Mouse (Mus musculus): ENCODE measurements around the gene Atad5. TPM values are rescaled to one million over a fixed set of nuclear protein-coding genes. Genes with fewer than 3 reads are reported as not detected.

Gene Atad5
- polyA plus RNA-seq, 1 experiment: 0.18 TPM

DNA sequence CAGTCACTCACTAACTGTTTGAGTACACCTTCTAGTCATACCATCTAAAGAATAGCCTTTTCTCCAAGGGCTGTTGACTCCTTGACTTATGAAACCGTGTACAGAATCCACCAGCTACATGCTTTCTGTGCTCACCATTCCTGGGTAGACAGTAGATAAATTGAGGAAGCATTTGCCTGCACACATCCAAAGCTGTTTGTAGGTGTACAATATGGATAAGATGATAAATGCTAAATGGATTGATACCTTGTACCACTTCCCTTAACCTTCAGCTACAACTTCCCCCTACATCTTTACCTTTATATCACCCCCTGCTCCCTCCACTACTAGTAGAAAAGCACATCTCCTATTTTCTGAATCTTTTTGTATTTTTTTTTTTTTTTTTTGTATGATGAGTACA lies 15.2 kb downstream of the Atad5 start:
- Histone ChIP-seq H3K27ac (ENCODE audit: insufficient read depth, low read depth, low read length) (no peak overlapping the region), H3K4me1 (ENCODE audit: control insufficient read depth, insufficient read depth, insufficient read length, low read length) (no peaks in the 10 kb centered on the region), H3K4me3 (ENCODE audit: low read depth, low read length) (no peak overlapping the region), H3K27me3 (ENCODE audit: control insufficient read depth, insufficient read depth, low read length) (no peaks in the 10 kb centered on the region), H3K36me3 (ENCODE audit: control insufficient read depth, insufficient read depth, low read length) (peaks cover 5% of the 10 kb centered on the region; the same call in 1 of the 2 replicates)
- 91% methylated on average over 1 of the region's 1 CpGs for WGBS
- TF ChIP-seq POLR2A (IDR thresholded peaks at IDR 0.05; ENCODE audit: low read depth, low read length) (no peak), CTCF (IDR thresholded peaks at IDR 0.05; ENCODE audit: extremely low read depth, insufficient read length, insufficient replicate concordance, low read depth, low read length) (no peak)

- no peak overlapping the region for H3K27ac ChIP-seq (ENCODE audit: insufficient read depth, low read depth, low read length)
- 0 out of 2 replicates have a peak, but pooled peaks cover 3% of the 10 kb centered on the region for H3K4me1 ChIP-seq (ENCODE audit: control insufficient read depth, insufficient read depth, insufficient read length, low read length)
- WGBS: 83% methylated on average over 1 of the region's 1 CpGs
- H3K27me3 ChIP-seq (ENCODE audit: control insufficient read depth, insufficient read depth, low read length): no peaks in the 10 kb centered on the region
- H3K4me3 ChIP-seq (ENCODE audit: low read depth, low read length): no peak overlapping the region
- no peak for TF ChIP-seq CTCF (IDR thresholded peaks at IDR 0.05; ENCODE audit: extremely low read depth, insufficient read length, insufficient replicate concordance, low read depth, low read length)
- TF ChIP-seq POLR2A (IDR thresholded peaks at IDR 0.05; ENCODE audit: low read depth, low read length): no peak
- H3K36me3 ChIP-seq (ENCODE audit: control insufficient read depth, insufficient read depth, low read length): peaks cover 9% of the 10 kb centered on the region
Measured at GRCm38 (mm10) chr11:80116411-80116810, 27.2 kb downstream of the Atad5 start.

DNA sequence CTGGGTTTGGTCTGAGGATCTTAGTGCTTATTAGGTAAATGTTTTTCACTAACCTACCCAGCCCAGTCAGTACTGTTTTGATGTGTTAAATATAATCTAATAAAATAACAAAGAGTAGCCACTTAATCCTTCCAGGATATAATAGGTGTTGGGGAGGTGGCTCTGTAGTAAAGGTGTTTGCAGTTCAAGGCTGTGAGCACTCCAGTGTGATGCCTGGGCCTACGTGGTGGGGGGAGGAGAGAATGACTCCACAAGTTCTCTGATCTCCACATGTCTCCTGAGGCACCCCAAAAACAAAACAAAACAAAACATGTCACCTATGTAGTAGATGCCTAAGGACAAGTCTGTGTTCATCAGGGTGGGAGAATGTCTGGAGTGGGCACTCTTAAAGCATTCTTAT lies 42.9 kb downstream of the Atad5 start:
- 82% methylated on average over 1 of the region's 1 CpGs for WGBS
- no peaks in the 10 kb centered on the region for H3K4me1 ChIP-seq (ENCODE audit: control insufficient read depth, insufficient read depth, insufficient read length, low read length)

DNA sequence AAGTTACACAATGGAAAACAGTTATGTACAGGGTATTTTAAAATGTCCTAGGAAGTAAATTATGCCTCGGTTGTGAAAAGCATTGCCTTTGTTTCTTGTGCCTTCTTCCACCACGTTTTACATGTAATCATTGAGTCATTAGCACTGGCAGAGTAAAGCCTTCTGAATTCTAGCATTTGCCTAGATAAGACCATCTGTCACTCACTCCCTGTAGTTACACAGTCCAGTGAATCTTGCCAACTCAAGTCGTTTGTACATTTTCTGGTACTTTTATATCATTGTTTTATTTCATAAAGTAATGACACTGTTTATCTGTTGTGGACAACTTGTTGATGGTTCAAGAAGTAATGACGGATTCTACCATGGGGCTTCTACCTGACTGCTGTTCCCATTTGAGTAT lies 45.5 kb downstream of the Atad5 start:
- H3K27ac ChIP-seq (ENCODE audit: insufficient read depth, low read depth, low read length): no peak overlapping the region
- 52% methylated on average over 4 of the region's 4 CpGs for WGBS
- TF ChIP-seq POLR2A (IDR thresholded peaks at IDR 0.05; ENCODE audit: low read depth, low read length): no peak
- no peak for TF ChIP-seq CTCF (IDR thresholded peaks at IDR 0.05; ENCODE audit: extremely low read depth, insufficient read length, insufficient replicate concordance, low read depth, low read length)
- H3K4me3 ChIP-seq (ENCODE audit: low read depth, low read length): no peak overlapping the region
- peaks cover 12% of the 10 kb centered on the region for H3K36me3 ChIP-seq (ENCODE audit: control insufficient read depth, insufficient read depth, low read length)
- no peaks in the 10 kb centered on the region for H3K27me3 ChIP-seq (ENCODE audit: control insufficient read depth, insufficient read depth, low read length)
- H3K4me1 ChIP-seq (ENCODE audit: control insufficient read depth, insufficient read depth, insufficient read length, low read length): no peaks in the 10 kb centered on the region

More for the DNA sequence above, 42.9 kb downstream of the Atad5 start:
- peaks cover 10% of the 10 kb centered on the region for H3K36me3 ChIP-seq (ENCODE audit: control insufficient read depth, insufficient read depth, low read length)
- no peak overlapping the region for H3K27ac ChIP-seq (ENCODE audit: insufficient read depth, low read depth, low read length)
- H3K27me3 ChIP-seq (ENCODE audit: control insufficient read depth, insufficient read depth, low read length): no peaks in the 10 kb centered on the region
- H3K4me3 ChIP-seq (ENCODE audit: low read depth, low read length): no peak overlapping the region
- TF ChIP-seq POLR2A (IDR thresholded peaks at IDR 0.05; ENCODE audit: low read depth, low read length): no peak
- no peak for TF ChIP-seq CTCF (IDR thresholded peaks at IDR 0.05; ENCODE audit: extremely low read depth, insufficient read length, insufficient replicate concordance, low read depth, low read length)

GRCm38 (mm10) chr11:80135954-80136683 lies 46.9 kb downstream of the Atad5 start:
- Histone ChIP-seq H3K27me3 (ENCODE audit: control insufficient read depth, insufficient read depth, low read length) (no peaks in the 10 kb centered on the region), H3K4me3 (ENCODE audit: low read depth, low read length) (no peak overlapping the region), H3K4me1 (ENCODE audit: control insufficient read depth, insufficient read depth, insufficient read length, low read length) (no peaks in the 10 kb centered on the region), H3K36me3 (ENCODE audit: control insufficient read depth, insufficient read depth, low read length) (peaks cover 12% of the 10 kb centered on the region), H3K27ac (ENCODE audit: insufficient read depth, low read depth, low read length) (no peak overlapping the region)
- WGBS: 93% methylated on average over 11 of the region's 11 CpGs
- TF ChIP-seq POLR2A (IDR thresholded peaks at IDR 0.05; ENCODE audit: low read depth, low read length): no peak
- TF ChIP-seq CTCF (IDR thresholded peaks at IDR 0.05; ENCODE audit: extremely low read depth, insufficient read length, insufficient replicate concordance, low read depth, low read length): no peak

- H3K27me3 ChIP-seq (ENCODE audit: control insufficient read depth, insufficient read depth, low read length): no peaks in the 10 kb centered on the region
- 83% methylated on average over 13 of the region's 13 CpGs for WGBS
- TF ChIP-seq POLR2A (IDR thresholded peaks at IDR 0.05; ENCODE audit: low read depth, low read length) (no peak), CTCF (IDR thresholded peaks at IDR 0.05; ENCODE audit: extremely low read depth, insufficient read length, insufficient replicate concordance, low read depth, low read length) (no peak)
- H3K4me3 ChIP-seq (ENCODE audit: low read depth, low read length): no peak overlapping the region
- no peaks in the 10 kb centered on the region for H3K4me1 ChIP-seq (ENCODE audit: control insufficient read depth, insufficient read depth, insufficient read length, low read length)
- peaks cover 12% of the 10 kb centered on the region for H3K36me3 ChIP-seq (ENCODE audit: control insufficient read depth, insufficient read depth, low read length)
- H3K27ac ChIP-seq (ENCODE audit: insufficient read depth, low read depth, low read length): no peak overlapping the region
Measured at GRCm38 (mm10) chr11:80136786-80137185, 47.6 kb downstream of the Atad5 start.

- TF ChIP-seq POLR2A (IDR thresholded peaks at IDR 0.05; ENCODE audit: low read depth, low read length) (no peak), CTCF (IDR thresholded peaks at IDR 0.05; ENCODE audit: extremely low read depth, insufficient read length, insufficient replicate concordance, low read depth, low read length) (no peak)
- Histone ChIP-seq H3K27ac (ENCODE audit: insufficient read depth, low read depth, low read length) (no peak overlapping the region), H3K4me3 (ENCODE audit: low read depth, low read length) (no peak overlapping the region), H3K4me1 (ENCODE audit: control insufficient read depth, insufficient read depth, insufficient read length, low read length) (peaks cover under 1% of the 10 kb centered on the region; the same call in 1 of the 2 replicates), H3K36me3 (ENCODE audit: control insufficient read depth, insufficient read depth, low read length) (peaks cover 12% of the 10 kb centered on the region), H3K27me3 (ENCODE audit: control insufficient read depth, insufficient read depth, low read length) (no peaks in the 10 kb centered on the region)
- 83% methylated on average over 5 of the region's 5 CpGs for WGBS
Measured at GRCm38 (mm10) chr11:80137773-80138172, 48.6 kb downstream of the Atad5 start.

All from small intestine, adult 2 months (tissue).